Mouse (Mus musculus) small intestine, adult 2 months (tissue): ENCODE data around the gene Ephx1.

Experiments
- CTCF ChIP-seq: fragments of 200-500 bp; IDR thresholded peaks from 2 replicates; pipeline ENCODE4 v1.5.1; 2012; ENCODE audit warnings: low read depth, mild to moderate bottlenecking, control low read depth, inconsistent platforms, low read length, moderate library complexity, mixed read lengths; ENCODE audit not compliant: insufficient replicate concordance, insufficient read length; ENCODE audit errors: extremely low read depth
- POLR2A ChIP-seq: fragments of 200-500 bp; IDR thresholded peaks from 2 replicates; pipeline ENCODE4 v1.6.1; 2012; ENCODE audit warnings: low read depth, mild to moderate bottlenecking, control low read depth, inconsistent platforms, low read length, moderate library complexity

GRCm38 (mm10) chr1:181005331-181005730, 15.4 kb downstream of the Ephx1 start:
- TF ChIP-seq CTCF (no peak), POLR2A (no peak)
